In the genomic region with DNA sequence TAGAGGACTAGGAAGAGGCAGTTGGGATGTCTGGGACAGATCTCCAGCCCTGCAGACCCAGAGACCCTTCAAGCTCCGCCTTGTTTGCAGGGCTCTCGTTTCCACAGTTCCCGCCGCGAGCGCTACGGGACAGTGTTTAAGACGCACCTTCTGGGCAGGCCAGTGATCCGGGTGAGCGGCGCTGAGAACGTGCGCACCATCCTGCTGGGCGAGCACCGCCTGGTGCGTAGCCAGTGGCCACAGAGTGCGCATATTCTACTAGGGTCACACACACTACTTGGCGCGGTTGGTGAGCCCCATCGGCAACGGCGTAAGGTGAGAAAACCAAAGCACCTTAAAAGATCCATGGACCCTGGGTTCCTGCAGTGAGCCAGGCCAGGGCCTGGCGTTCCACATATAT, we compare ENCODE assay signal across 22 mouse cellular contexts. TPM values are rescaled to one million over a fixed set of nuclear protein-coding genes. Genes with fewer than 3 reads are reported as not detected.
DNase-seq lines count a peak whose midpoint lies in the region; ATAC-seq and TF ChIP-seq lines count a peak whose summit lies in the region.
"Had no signal": no experiment of that assay in that cellular context is flagged by ENCODE, and none has a peak within 500 bp of the region (broad histone marks: within the 10 kb centered on the region; RNA-seq: fewer than 3 reads in every experiment).

No protein-coding gene starts in this region.

- peak; percentile 39 for DNase-seq in hindbrain, embryonic 11.5 days (ENCODE audit: low spot score)
- DNase-seq in hindbrain, postnatal 0 days (ENCODE audit: low spot score): no peak
- DNase-seq in ZHBTc4 (ENCODE audit: low read depth, low spot score): peak; percentile 73
- DNase-seq in cerebellum, adult 9-11 months: no peak
- no peak for DNase-seq in cerebellum, postnatal 4 days (ENCODE audit: low spot score in 2 of 2)
- DNase-seq: adrenal gland, postnatal 25 days; cerebellum, adult 11 months; cerebellum, postnatal 36 days; gastrocnemius, adult 2 months; lung, adult 2 months; thymus, postnatal 14 days had no signal

- WGBS in hindbrain, embryonic 11.5 days: under 1% methylated on average over 23 of the region's 23 CpGs
- WGBS in hindbrain, postnatal 0 days: 12% methylated on average over 23 of the region's 23 CpGs
- 1% methylated on average over 23 of the region's 23 CpGs for WGBS in limb, embryonic 12.5 days

- H3K4me2 ChIP-seq in hindbrain, embryonic 11.5 days (replicated peaks; ENCODE audit: low read depth, low read length): no peak overlapping the region
- no peak overlapping the region for H3K4me2 ChIP-seq in hindbrain, postnatal 0 days (ENCODE audit: low read depth, low read length)
- peak overlapping the region; percentile 38; the same call in 1 of the 2 replicates for H3K4me2 ChIP-seq in limb, embryonic 12.5 days
- H3K4me2 ChIP-seq: liver, embryonic 11.5 days; midbrain, embryonic 15.5 days had no signal

- ATAC-seq in hindbrain, embryonic 11.5 days (ENCODE audit: low FRiP score): no peak
- ATAC-seq in hindbrain, postnatal 0 days: no peak
- no peak for ATAC-seq in limb, embryonic 12.5 days (ENCODE audit: insufficient number of reproducible peaks, insufficient read depth, low FRiP score, low TSS enrichment, low read depth)
- ATAC-seq: intestine, embryonic 15.5 days; Patski had no signal

- H3K27me3 ChIP-seq in hindbrain, embryonic 11.5 days (ENCODE audit: control insufficient read depth, insufficient read depth, low read length): peaks cover 84% of the 10 kb centered on the region
- H3K27me3 ChIP-seq in hindbrain, postnatal 0 days (ENCODE audit: insufficient read depth, low read length): peaks cover 84% of the 10 kb centered on the region
- no peaks in the 10 kb centered on the region for H3K27me3 ChIP-seq in ES-Bruce4 (ENCODE audit: control insufficient read depth, insufficient read depth, low read length, poor library complexity, severe bottlenecking)
- H3K27me3 ChIP-seq in limb, embryonic 12.5 days: peaks cover 94% of the 10 kb centered on the region
- H3K27me3 ChIP-seq: Patski had no signal

- TF ChIP-seq POLR2A in ES-Bruce4 (IDR thresholded peaks at IDR 0.05; ENCODE audit: insufficient read depth, low read length): no peak

- H3K4me3 ChIP-seq in hindbrain, embryonic 11.5 days (ENCODE audit: low read depth, low read length): peak overlapping the region; percentile 14; the same call in 1 of the 2 replicates
- no peak overlapping the region for H3K4me3 ChIP-seq in hindbrain, postnatal 0 days (ENCODE audit: low read length)
- peak overlapping the region; percentile 60 for H3K4me3 ChIP-seq in ES-Bruce4 (ENCODE audit: low read depth, low read length)
- H3K4me3 ChIP-seq in limb, embryonic 12.5 days (replicated peaks): peak overlapping the region; percentile 19; the same call in 1 of the 2 replicates
- H3K4me3 ChIP-seq: gastrocnemius, adult 2 months; intestine, embryonic 15.5 days had no signal

- H3K36me3 ChIP-seq in hindbrain, embryonic 11.5 days (ENCODE audit: control insufficient read depth, insufficient read depth, low read length): no peaks in the 10 kb centered on the region
- H3K36me3 ChIP-seq in hindbrain, postnatal 0 days (ENCODE audit: insufficient read depth, low read length): no peaks in the 10 kb centered on the region
- H3K36me3 ChIP-seq in ES-Bruce4 (ENCODE audit: control insufficient read depth, insufficient read depth, low read length, poor library complexity, severe bottlenecking): no peaks in the 10 kb centered on the region
- no peaks in the 10 kb centered on the region for H3K36me3 ChIP-seq in limb, embryonic 12.5 days
- H3K36me3 ChIP-seq: forebrain, embryonic 10.5 days; heart, embryonic 15.5 days; intestine, embryonic 15.5 days; midbrain, embryonic 15.5 days had no signal

- H3K27ac ChIP-seq in hindbrain, embryonic 11.5 days (ENCODE audit: low read depth, low read length): no peak overlapping the region
- H3K27ac ChIP-seq in hindbrain, postnatal 0 days: no peak overlapping the region
- H3K27ac ChIP-seq in ES-Bruce4 (ENCODE audit: insufficient read depth, low read length): no peak overlapping the region
- no peak overlapping the region for H3K27ac ChIP-seq in limb, embryonic 12.5 days
- H3K27ac ChIP-seq: forebrain, embryonic 10.5 days; gastrocnemius, adult 2 months; heart, embryonic 15.5 days; intestine, embryonic 15.5 days; kidney, postnatal 0 days; midbrain, embryonic 15.5 days had no signal

- peaks cover 2% of the 10 kb centered on the region; the same call in 1 of the 2 replicates for H3K4me1 ChIP-seq in hindbrain, embryonic 11.5 days (replicated peaks; ENCODE audit: control insufficient read depth, insufficient read depth, low read length)
- peaks cover 5% of the 10 kb centered on the region; the same call in 1 of the 2 replicates for H3K4me1 ChIP-seq in hindbrain, postnatal 0 days (ENCODE audit: insufficient read depth, low read length)
- H3K4me1 ChIP-seq in ES-Bruce4 (ENCODE audit: control insufficient read depth, insufficient read depth, low read length): no peaks in the 10 kb centered on the region
- H3K4me1 ChIP-seq in limb, embryonic 12.5 days (replicated peaks): peaks cover 17% of the 10 kb centered on the region
- H3K4me1 ChIP-seq: intestine, embryonic 15.5 days had no signal

- no peak for TF ChIP-seq EP300 in ES-Bruce4 (IDR thresholded peaks at IDR 0.05; ENCODE audit: insufficient read depth, low read depth, low read length)

- TF ChIP-seq CTCF in hindbrain, postnatal 0 days (IDR thresholded peaks at IDR 0.05; ENCODE audit: low read depth): no peak
- TF ChIP-seq CTCF in ES-Bruce4 (IDR thresholded peaks at IDR 0.05; ENCODE audit: low read depth, low read length): no peak

- no peak overlapping the region for H3K9ac ChIP-seq in hindbrain, embryonic 11.5 days (ENCODE audit: low read depth, low read length)
- no peak overlapping the region for H3K9ac ChIP-seq in hindbrain, postnatal 0 days (replicated peaks; ENCODE audit: low read length)
- peak overlapping the region; percentile 11; the same call in 1 of the 2 replicates for H3K9ac ChIP-seq in ES-Bruce4 (ENCODE audit: low read depth, poor library complexity, severe bottlenecking)
- H3K9ac ChIP-seq in limb, embryonic 12.5 days (replicated peaks): no peak overlapping the region
- H3K9ac ChIP-seq: heart, embryonic 15.5 days; intestine, embryonic 15.5 days; midbrain, embryonic 15.5 days had no signal

- no peaks in the 10 kb centered on the region for H3K9me3 ChIP-seq in hindbrain, embryonic 11.5 days (ENCODE audit: control insufficient read depth, low read length)
- no peaks in the 10 kb centered on the region for H3K9me3 ChIP-seq in hindbrain, postnatal 0 days (ENCODE audit: low read length)
- H3K9me3 ChIP-seq in ES-Bruce4 (replicated peaks; ENCODE audit: control insufficient read depth, insufficient read depth, low read length, poor library complexity, severe bottlenecking): no peaks in the 10 kb centered on the region
- no peaks in the 10 kb centered on the region for H3K9me3 ChIP-seq in limb, embryonic 12.5 days
- H3K9me3 ChIP-seq: forebrain, embryonic 10.5 days; heart, embryonic 15.5 days; intestine, embryonic 15.5 days; megakaryocyte, embryonic 14.5 days; midbrain, embryonic 15.5 days had no signal

RNA-seq across cellular contexts. Expression of a gene that starts 1.0 kb away (rescaled TPM):
- polyA plus RNA-seq in hindbrain, embryonic 11.5 days (2014; fragmentation: Nextera tagmentation; extraction: Ambion mirVana): 3.4 and 6.1 TPM in 2 replicates
- total RNA-seq in hindbrain, postnatal 0 days (2014; rRNA removed): not detected in 2 replicates
- not detected in 2 replicates for polyA plus RNA-seq in hindbrain, postnatal 0 days (2015; fragmentation: Nextera tagmentation; extraction: Ambion mirVana)
- 0.34 and 0.50 TPM in 2 replicates for polyA plus RNA-seq in ES-Bruce4 (2011; ENCODE audit: insufficient read depth, insufficient read length, low read depth, missing spikeins)
- polyA plus RNA-seq in limb, embryonic 12.5 days (2016; fragmentation: Nextera tagmentation; extraction: Ambion mirVana): 0.19 and 0.23 TPM in 2 replicates
- total RNA-seq: adrenal gland, postnatal 25 days; hematopoietic stem cell, adult 5-6 weeks had no signal
- polyA plus RNA-seq: heart, embryonic 15.5 days; intestine, embryonic 15.5 days; kidney, postnatal 0 days; midbrain, embryonic 15.5 days had no signal

RNA-seq across cellular contexts. Expression of a gene that starts 11.3 kb away (rescaled TPM):
- polyA plus RNA-seq in hindbrain, embryonic 11.5 days (2014; fragmentation: Nextera tagmentation; extraction: Ambion mirVana): 16.4 and 19.9 TPM in 2 replicates
- total RNA-seq in hindbrain, postnatal 0 days (2014; rRNA removed): 0.11 TPM in 1 of 2 replicates, not detected in the other
- polyA plus RNA-seq in hindbrain, postnatal 0 days (2015; fragmentation: Nextera tagmentation; extraction: Ambion mirVana): not detected in 2 replicates
- 5.3 and 7.8 TPM in 2 replicates for polyA plus RNA-seq in ES-Bruce4 (2011; ENCODE audit: insufficient read depth, insufficient read length, low read depth, missing spikeins)
- polyA plus RNA-seq in limb, embryonic 12.5 days (2016; fragmentation: Nextera tagmentation; extraction: Ambion mirVana): 6.0 and 6.6 TPM in 2 replicates
- total RNA-seq: adrenal gland, postnatal 25 days; hematopoietic stem cell, adult 5-6 weeks had no signal
- polyA plus RNA-seq: midbrain, embryonic 15.5 days had no signal

Comparison
In these comparisons a context has a peak if more than half of its experiments do, and no peak if none do; other contexts are left out.
1. DNase-seq: peak in hindbrain, embryonic 11.5 days (single experiment) and ZHBTc4 (single experiment); none in hindbrain, postnatal 0 days (single experiment), cerebellum, adult 9-11 months (single experiment) and cerebellum, postnatal 4 days (0 of 2).